Mouse (Mus musculus): ENCODE data around the gene Tekt4.

The Tekt4 gene

GRCm38 (mm10) chr17:25433223-25433616 lies 21.2 kb upstream of the Tekt4 start:
- DNase-seq = no peak

GRCm38 (mm10) chr17:25433617-25434606 lies 20.5 kb upstream of the Tekt4 start, which contains the start of gene Cacna1h:
Cacna1h (minus strand) TSS chr17:25433783.
- peak in 1 of 2 experiments; percentile 43 for DNase-seq

- no peak for DNase-seq
Observed at GRCm38 (mm10) chr17:25441417-25441816, 13.0 kb upstream of the Tekt4 start.

DNA sequence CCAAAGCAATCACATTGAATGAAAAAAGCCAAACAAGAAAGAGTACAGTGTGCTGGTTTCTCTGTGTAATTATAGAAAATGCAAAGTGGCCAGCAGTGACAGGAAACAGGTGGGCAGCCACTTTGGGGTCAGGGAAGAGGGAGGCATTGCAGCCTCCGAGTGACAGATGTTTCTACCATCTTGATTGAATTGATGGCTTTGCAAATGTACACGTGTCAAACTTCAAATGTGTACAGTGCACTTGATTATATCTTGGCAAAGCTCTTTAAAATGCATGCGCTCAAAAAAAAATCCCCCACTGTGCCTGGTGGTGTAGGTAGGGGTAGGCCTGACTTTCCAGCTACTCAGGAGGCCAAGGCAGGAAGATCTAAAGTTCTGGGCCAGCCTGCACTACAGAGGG lies 11.5 kb upstream of the Tekt4 start:
- no peak for DNase-seq

GRCm38 (mm10) chr17:25445074-25445473 lies 9.3 kb upstream of the Tekt4 start:
- no peak for DNase-seq

DNA sequence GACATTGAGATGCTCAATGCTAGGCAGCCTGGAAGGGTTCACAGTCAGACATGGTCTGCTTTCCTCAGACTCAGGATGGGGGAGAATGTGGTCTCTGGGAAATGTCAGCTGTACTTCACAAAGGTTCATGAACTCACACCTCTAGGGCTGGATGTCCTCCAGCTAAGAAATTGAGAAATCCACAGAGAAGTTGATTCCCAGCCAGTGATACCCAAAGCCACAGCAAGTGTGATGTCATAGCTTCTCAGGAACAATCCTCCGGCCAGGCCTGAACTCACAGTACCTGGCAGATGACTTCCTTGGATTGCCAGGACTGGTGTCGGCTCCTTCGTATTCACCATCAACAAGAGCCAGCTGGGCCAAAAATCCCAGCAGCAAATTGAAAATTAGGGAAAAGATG lies 8.6 kb upstream of the Tekt4 start:
- no peak for DNase-seq

DNA sequence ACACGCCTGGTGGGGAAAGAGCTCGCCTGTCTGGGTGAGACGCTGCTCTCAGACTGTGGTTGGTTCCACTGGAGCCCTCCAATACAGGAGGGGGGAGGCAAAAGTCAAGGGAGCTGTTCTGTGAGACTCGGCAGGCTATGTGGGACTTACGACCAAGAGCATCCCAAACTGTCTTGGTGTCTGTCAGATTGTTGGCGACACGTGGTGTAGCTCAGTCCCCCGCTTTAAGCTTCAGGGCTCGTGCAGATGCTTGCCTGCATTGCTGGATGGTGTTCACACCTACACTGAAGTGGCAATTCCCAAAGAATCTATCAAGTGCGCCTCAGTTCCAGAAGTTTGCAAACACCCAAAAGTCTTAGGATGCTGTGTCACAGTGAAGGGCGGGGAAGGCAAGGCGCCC lies 6.5 kb upstream of the Tekt4 start:
- no peak for DNase-seq

DNA sequence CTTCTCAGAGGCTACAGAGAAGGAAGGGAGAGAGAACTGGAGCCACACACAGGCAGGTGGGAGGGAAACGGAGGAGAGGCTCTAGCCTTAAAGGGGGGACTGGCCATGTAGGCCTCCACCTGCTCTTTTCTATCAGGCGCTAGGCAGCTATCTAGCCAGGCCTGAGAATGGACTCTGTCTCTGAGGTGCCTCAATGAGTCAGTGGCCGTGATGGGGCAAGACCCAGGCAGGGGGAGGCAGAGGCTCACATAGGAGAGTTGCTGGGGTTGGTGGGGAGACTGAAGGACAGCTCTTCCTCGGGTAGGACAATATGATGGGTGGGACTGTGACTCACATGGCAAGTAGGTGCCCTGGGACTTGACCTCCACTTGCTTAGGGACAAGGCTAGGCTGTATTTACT lies 4.1 kb upstream of the Tekt4 start:
- no peak for DNase-seq

DNA sequence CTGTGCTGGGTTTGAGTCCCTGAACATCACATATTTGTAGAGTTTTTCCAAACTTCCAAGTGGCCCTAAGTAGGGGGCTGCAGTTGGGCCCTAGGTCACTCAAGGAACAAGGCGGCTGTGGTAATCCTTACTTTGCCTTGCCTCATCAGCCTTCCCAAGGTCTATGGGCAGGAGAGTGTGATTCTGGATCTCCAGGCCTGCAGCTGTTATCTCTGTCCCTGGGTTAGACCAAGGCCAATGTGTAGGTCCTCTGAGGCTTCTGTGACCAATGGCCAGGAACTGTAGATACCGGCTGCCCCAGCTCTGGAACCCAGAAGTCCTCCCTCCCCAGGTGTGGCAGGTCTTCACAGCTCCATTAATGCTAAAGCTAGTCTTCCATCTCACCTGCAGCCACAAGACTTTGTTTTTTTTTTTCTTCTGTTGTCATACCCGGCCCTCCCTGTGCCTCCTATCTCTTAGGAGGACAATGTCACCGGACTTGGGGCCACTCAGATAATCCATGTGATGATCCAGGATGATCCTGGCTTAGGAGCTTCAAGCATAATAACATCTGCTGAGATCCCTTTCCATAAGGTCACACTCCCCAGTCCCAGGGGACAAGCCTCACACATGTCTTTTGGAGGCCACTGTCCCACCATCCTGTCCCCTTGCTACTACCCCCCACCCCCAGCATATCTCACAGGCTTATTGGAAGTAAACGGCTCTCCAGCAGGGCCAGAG lies 2.0 kb upstream of the Tekt4 start:
- no peak for DNase-seq

DNA sequence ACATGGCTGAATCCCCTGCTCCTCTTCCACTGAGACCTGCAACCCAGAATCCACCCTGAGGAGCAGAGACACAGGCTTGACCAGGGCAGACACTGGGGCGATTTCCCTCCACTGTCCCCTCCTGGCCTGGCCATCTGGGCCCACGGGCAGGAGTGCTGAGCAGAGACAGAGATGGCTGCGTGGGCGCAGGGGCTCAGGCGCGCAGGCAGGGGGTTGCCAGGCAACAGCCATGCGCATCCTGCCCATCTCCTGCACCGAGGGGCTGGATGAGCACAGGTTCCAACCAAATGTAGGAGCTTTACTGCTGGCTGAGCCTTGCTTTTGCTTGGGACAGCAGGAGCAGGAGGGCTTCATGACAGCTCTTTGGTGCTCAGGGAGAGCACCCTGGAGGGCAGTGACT lies 2.1 kb downstream of the Tekt4 start:
- DNase-seq = no peak

- DNase-seq = no peak
Observed at GRCm38 (mm10) chr17:25462236-25462875, 7.9 kb downstream of the Tekt4 start.

GRCm38 (mm10) chr17:25463326-25463945 lies 9.0 kb downstream of the Tekt4 start:
- no peak for DNase-seq

- DNase-seq = no peak
Observed at GRCm38 (mm10) chr17:25464091-25464490, 9.7 kb downstream of the Tekt4 start.

GRCm38 (mm10) chr17:25466257-25466656 lies 11.8 kb downstream of the Tekt4 start:
- DNase-seq = no peak

- no peak for DNase-seq
Observed at GRCm38 (mm10) chr17:25467781-25468180, 13.4 kb downstream of the Tekt4 start.

DNA sequence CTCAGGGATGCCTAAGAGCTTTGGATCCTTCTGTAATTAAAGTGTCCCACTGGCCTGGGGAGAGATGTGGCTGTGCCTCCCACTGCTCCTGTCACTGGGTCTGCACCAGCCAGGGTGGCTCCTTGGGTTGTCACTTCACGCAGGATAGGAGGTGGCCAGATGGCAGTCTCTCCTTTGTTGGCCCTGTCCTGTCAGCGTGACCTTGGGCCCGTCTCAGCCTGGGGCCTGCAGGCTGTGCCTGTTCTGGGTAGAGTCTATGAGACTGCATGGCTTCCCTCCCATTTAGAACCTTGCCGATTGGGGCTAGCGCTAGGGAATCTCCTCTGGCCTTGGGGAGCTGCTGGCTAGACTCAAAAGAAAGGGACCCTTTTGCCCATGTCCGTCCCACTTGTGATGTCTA lies 13.9 kb downstream of the Tekt4 start:
- no peak for DNase-seq

- peak; percentile 56 to 79 for DNase-seq
Observed at GRCm38 (mm10) chr17:25469798-25470197, 15.4 kb downstream of the Tekt4 start.

DNA sequence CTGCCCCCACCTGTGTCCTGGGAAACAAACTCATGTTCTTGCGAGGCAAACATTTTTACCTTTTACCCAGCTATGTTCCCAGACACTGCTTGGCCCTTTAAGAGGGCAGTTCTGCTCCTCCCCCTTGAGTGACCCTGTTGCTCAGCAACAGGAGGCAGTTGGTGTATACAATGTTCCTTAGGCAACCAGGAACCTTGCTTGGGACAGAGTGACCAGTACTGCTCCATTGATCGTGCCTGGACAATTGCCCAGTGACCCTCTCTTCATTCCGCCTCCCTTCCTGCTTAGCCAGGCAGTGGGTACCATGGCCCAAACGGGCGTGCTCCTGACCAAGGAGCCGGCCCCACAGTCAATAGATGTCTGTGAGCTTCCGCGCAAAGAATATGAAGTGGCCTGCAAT lies 17.0 kb downstream of the Tekt4 start:
- peak; percentile 39 to 60 for DNase-seq

- no peak for DNase-seq
Observed at GRCm38 (mm10) chr17:25472044-25472443, 17.6 kb downstream of the Tekt4 start.

- DNase-seq = peak; percentile 64 to 80
Observed at GRCm38 (mm10) chr17:25474330-25475077, 20.1 kb downstream of the Tekt4 start.

DNA sequence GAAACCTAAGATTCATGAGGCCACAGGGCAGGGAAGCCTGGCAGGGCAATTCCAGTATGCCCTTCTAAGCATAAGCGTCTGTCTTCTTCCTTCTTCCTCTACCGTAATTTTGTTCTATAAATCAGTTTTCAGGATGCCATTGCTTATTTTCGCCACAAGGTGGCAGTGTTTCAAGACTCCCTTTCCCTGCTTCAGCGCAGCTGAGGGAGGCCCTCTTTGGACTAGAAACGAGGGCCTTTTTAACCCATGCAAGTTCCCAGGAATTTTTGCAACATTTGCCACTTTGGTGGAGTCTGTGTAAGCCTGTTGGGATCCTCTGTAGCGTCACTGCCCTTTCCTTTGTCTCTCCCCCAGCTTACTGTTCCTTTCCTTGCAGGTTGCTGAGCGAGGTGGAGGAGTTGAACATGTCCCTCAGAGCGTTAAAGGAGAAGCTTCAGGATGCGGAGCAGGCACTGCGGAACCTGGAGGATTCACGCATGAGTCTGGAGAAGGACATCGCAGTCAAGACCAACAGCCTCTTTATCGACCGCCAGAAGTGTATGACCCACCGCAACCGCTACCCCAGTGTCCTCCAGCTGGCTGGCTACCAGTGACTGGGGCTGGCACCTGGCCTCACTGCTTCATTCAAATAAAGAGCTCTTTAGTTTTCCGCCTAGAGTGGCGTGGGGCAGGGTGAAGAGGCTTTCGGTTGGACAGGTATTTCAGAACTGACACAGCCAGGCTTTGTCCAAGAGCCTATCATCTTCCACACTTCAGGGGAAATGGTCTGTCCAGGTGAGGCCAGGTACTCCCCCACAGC lies 21.7 kb downstream of the Tekt4 start:
- DNase-seq = peak; percentile 36 to 57

Measured in kidney, postnatal 36 days (tissue).